ENCODE assay signal across 10 mouse cellular contexts in the genomic region with DNA sequence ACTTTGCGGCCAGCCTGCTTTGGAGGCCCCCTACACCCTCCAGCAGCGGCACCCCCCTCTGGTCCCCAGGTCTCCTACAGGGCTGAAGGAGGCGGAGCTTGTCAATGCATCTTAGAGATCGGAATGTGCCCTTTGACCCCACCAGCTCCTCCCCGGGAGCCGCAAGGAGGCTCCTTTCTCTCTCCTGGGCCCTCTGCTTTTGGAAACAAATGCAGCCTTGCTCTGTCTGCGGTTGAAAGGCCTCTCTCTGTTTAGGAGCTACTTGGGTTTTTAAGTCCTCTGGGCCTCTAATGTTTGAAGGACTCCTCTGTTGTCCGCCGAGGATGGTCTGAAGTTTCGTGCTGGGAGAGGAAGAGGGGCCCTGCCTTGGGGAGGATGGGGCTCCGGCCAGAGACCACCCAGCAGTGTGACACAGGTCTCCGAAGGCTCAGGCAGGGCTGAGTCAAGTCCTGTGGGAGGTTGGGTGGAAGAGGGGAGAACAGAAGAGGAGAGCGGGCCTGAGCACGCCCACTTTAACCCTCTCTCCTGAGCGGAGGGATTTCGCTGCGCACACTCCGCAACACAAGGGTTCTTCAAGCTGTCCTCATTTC.
DNase-seq lines count a peak whose midpoint lies in the region; ATAC-seq and TF ChIP-seq lines count a peak whose summit lies in the region.
"Had no signal": no experiment of that assay in that cellular context is flagged by ENCODE, and none has a peak within 500 bp of the region (broad histone marks: within the 10 kb centered on the region; RNA-seq: fewer than 3 reads in every experiment).

No protein-coding gene starts in this region.

- no peak overlapping the region for H3K4me2 ChIP-seq in hindbrain, postnatal 0 days (ENCODE audit: low read depth, low read length)
- H3K4me2 ChIP-seq in embryonic facial prominence, embryonic 11.5 days (ENCODE audit: low read depth, low read length) = no peak overlapping the region
- peak overlapping the region; percentile 38 for H3K4me2 ChIP-seq in kidney, embryonic 16.5 days (replicated peaks; ENCODE audit: low read depth, low read length)
- peak overlapping the region; percentile 30 for H3K4me2 ChIP-seq in neural tube, embryonic 12.5 days (replicated peaks)

- no peak overlapping the region for H3K9ac ChIP-seq in hindbrain, postnatal 0 days (replicated peaks; ENCODE audit: low read length)
- peak overlapping the region; percentile 30 for H3K9ac ChIP-seq in embryonic facial prominence, embryonic 11.5 days (replicated peaks; ENCODE audit: low read length)
- peak overlapping the region; percentile 51; the same call in 1 of the 2 replicates for H3K9ac ChIP-seq in kidney, embryonic 16.5 days (replicated peaks; ENCODE audit: low read length)
- 0 out of 2 replicates have a peak overlapping the region, but pooled peaks have one; percentile 27 for H3K9ac ChIP-seq in neural tube, embryonic 12.5 days

- H3K4me1 ChIP-seq in hindbrain, embryonic 10.5 days (replicated peaks) = peaks cover 75% of the 10 kb centered on the region
- no peaks in the 10 kb centered on the region; the same call in 1 of the 2 replicates for H3K4me1 ChIP-seq in hindbrain, postnatal 0 days (ENCODE audit: insufficient read depth, low read length)
- peaks cover 12% of the 10 kb centered on the region for H3K4me1 ChIP-seq in embryonic facial prominence, embryonic 11.5 days (ENCODE audit: control insufficient read depth, insufficient read depth, low read length)
- peaks cover 13% of the 10 kb centered on the region for H3K4me1 ChIP-seq in kidney, embryonic 16.5 days (ENCODE audit: insufficient read depth, low read length)
- peaks cover 24% of the 10 kb centered on the region for H3K4me1 ChIP-seq in neural tube, embryonic 12.5 days

- no peak for TF ChIP-seq CTCF in hindbrain, postnatal 0 days (IDR thresholded peaks at IDR 0.05; ENCODE audit: low read depth)

- H3K9me3 ChIP-seq in hindbrain, embryonic 10.5 days = peaks cover 24% of the 10 kb centered on the region
- H3K9me3 ChIP-seq in hindbrain, postnatal 0 days (ENCODE audit: low read length) = 0 out of 2 replicates have a peak, but pooled peaks cover 2% of the 10 kb centered on the region
- H3K9me3 ChIP-seq in embryonic facial prominence, embryonic 11.5 days (replicated peaks; ENCODE audit: control insufficient read depth, low read length) = no peaks in the 10 kb centered on the region
- peaks cover 8% of the 10 kb centered on the region; the same call in 1 of the 2 replicates for H3K9me3 ChIP-seq in kidney, embryonic 16.5 days (ENCODE audit: low read length)
- peaks cover 13% of the 10 kb centered on the region; the same call in 1 of the 2 replicates for H3K9me3 ChIP-seq in neural tube, embryonic 12.5 days

- DNase-seq in hindbrain, embryonic 10.5 days (ENCODE audit: low spot score) = peak; percentile 87
- DNase-seq in hindbrain, postnatal 0 days (ENCODE audit: low spot score) = no peak
- peak; percentile 88 for DNase-seq in embryonic facial prominence, embryonic 11.5 days (ENCODE audit: low spot score)
- DNase-seq in thymus, adult 18-20 months = no peak
- DNase-seq: cerebellum, adult 11-12 months; thymus, postnatal 14 days had no signal

- ATAC-seq in hindbrain, postnatal 0 days = no peak
- ATAC-seq in embryonic facial prominence, embryonic 11.5 days (replicated peaks; ENCODE audit: insufficient number of reproducible peaks, low FRiP score, low TSS enrichment, low read depth) = peak; percentile 55
- ATAC-seq in kidney, embryonic 16.5 days (ENCODE audit: low FRiP score, low TSS enrichment) = peak; percentile 74
- ATAC-seq in neural tube, embryonic 12.5 days (ENCODE audit: low FRiP score, low read depth) = 0 out of 2 replicates have a peak, but pooled peaks have one; percentile 21
- ATAC-seq in megakaryocyte progenitor cell, adult 5-6 weeks (replicated peaks; ENCODE audit: poor library complexity) = no peak
- no peak for ATAC-seq in activated CD4-positive, CD25-positive, alpha-beta regulatory T cell, adult 4 months

- H3K27me3 ChIP-seq in hindbrain, embryonic 10.5 days (ENCODE audit: insufficient read depth, poor library complexity, severe bottlenecking) = peaks cover 23% of the 10 kb centered on the region; the same call in 1 of the 2 replicates
- no peaks in the 10 kb centered on the region for H3K27me3 ChIP-seq in hindbrain, postnatal 0 days (ENCODE audit: insufficient read depth, low read length)
- no peaks in the 10 kb centered on the region for H3K27me3 ChIP-seq in embryonic facial prominence, embryonic 11.5 days (ENCODE audit: control insufficient read depth, insufficient read depth, low read length)
- no peaks in the 10 kb centered on the region for H3K27me3 ChIP-seq in kidney, embryonic 16.5 days (ENCODE audit: insufficient read depth, low read length)
- H3K27me3 ChIP-seq in neural tube, embryonic 12.5 days (replicated peaks) = peaks cover 14% of the 10 kb centered on the region; the same call in 1 of the 2 replicates

- 0 out of 2 replicates have a peak, but pooled peaks cover 3% of the 10 kb centered on the region for H3K36me3 ChIP-seq in hindbrain, embryonic 10.5 days
- H3K36me3 ChIP-seq in hindbrain, postnatal 0 days (ENCODE audit: insufficient read depth, low read length) = no peaks in the 10 kb centered on the region
- H3K36me3 ChIP-seq in embryonic facial prominence, embryonic 11.5 days (replicated peaks; ENCODE audit: control insufficient read depth, insufficient read depth, low read depth, low read length) = no peaks in the 10 kb centered on the region
- no peaks in the 10 kb centered on the region for H3K36me3 ChIP-seq in kidney, embryonic 16.5 days (ENCODE audit: insufficient read depth, low read length)
- H3K36me3 ChIP-seq in neural tube, embryonic 12.5 days = no peaks in the 10 kb centered on the region

- H3K4me3 ChIP-seq in hindbrain, embryonic 10.5 days = peak overlapping the region; percentile 30
- H3K4me3 ChIP-seq in hindbrain, postnatal 0 days (ENCODE audit: low read length) = no peak overlapping the region
- H3K4me3 ChIP-seq in embryonic facial prominence, embryonic 11.5 days (ENCODE audit: low read depth, low read length) = no peak overlapping the region
- no peak overlapping the region for H3K4me3 ChIP-seq in kidney, embryonic 16.5 days (ENCODE audit: low read length)
- H3K4me3 ChIP-seq in neural tube, embryonic 12.5 days = no peak overlapping the region

- 1% methylated on average over 18 of the region's 18 CpGs for WGBS in hindbrain, embryonic 10.5 days
- 29% methylated on average over 18 of the region's 18 CpGs for WGBS in hindbrain, postnatal 0 days
- 4% methylated on average over 18 of the region's 18 CpGs for WGBS in embryonic facial prominence, embryonic 11.5 days
- WGBS in kidney, embryonic 16.5 days = 18% methylated on average over 18 of the region's 18 CpGs
- WGBS in neural tube, embryonic 12.5 days = 8% methylated on average over 18 of the region's 18 CpGs

- H3K27ac ChIP-seq in hindbrain, embryonic 10.5 days = peak overlapping the region; percentile 95
- H3K27ac ChIP-seq in hindbrain, postnatal 0 days = no peak overlapping the region
- peak overlapping the region; percentile 83 for H3K27ac ChIP-seq in embryonic facial prominence, embryonic 11.5 days (replicated peaks; ENCODE audit: low read depth, low read length)
- peak overlapping the region; percentile 93 for H3K27ac ChIP-seq in kidney, embryonic 16.5 days (ENCODE audit: low read length)
- peak overlapping the region; percentile 32; the same call in 1 of the 2 replicates for H3K27ac ChIP-seq in neural tube, embryonic 12.5 days

Comparison
In these comparisons a context has a peak if more than half of its experiments do, and no peak if none do; other contexts are left out.
1. DNase-seq: peak in hindbrain, embryonic 10.5 days (single experiment) and embryonic facial prominence, embryonic 11.5 days (single experiment); none in hindbrain, postnatal 0 days (single experiment) and thymus, adult 18-20 months (0 of 2).
2. ATAC-seq: peak in embryonic facial prominence, embryonic 11.5 days (single experiment), kidney, embryonic 16.5 days (single experiment) and neural tube, embryonic 12.5 days (single experiment); none in hindbrain, postnatal 0 days (single experiment), megakaryocyte progenitor cell, adult 5-6 weeks (single experiment) and activated CD4-positive, CD25-positive, alpha-beta regulatory T cell, adult 4 months (single experiment).
3. H3K4me2 ChIP-seq: peak in kidney, embryonic 16.5 days (single experiment) and neural tube, embryonic 12.5 days (single experiment); none in hindbrain, postnatal 0 days (single experiment) and embryonic facial prominence, embryonic 11.5 days (single experiment).